ENCODE assay signal across 10 mouse cellular contexts in the genomic region with DNA sequence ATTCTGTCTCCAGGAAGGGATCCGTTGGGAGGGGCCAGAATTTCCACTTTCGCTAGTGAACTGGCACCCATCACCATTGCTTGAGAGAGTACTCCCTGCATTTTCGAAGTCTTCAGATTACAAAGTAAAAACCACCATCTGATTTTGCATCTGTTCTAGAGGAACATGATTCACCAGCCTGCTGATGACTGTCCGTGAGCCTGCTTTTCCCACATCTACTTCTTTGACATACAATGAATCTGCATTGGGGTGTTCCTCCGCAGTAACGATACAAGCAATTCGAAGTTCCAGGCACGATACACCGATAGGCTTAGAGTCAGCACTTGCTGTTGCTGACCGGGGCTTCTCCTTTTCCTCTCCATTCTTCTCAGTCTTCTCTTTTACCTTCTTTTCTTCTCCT.
"Had no signal": no experiment of that assay in that cellular context is flagged by ENCODE, and none has a peak within 500 bp of the region (broad histone marks: within the 10 kb centered on the region; RNA-seq: fewer than 3 reads in every experiment).

No protein-coding gene starts in this region.

- DNase-seq: liver, postnatal 0 days; lung, adult 2 months; lung, postnatal 14 days; lung, postnatal 36 days; right cerebral cortex, postnatal 25 days; right cerebral cortex, postnatal 4 days; spleen, adult 18-20 months; thymus, adult 2 months; thymus, postnatal 25 days; thymus, postnatal 4 days had no signal
